Mouse (Mus musculus) hindbrain, embryonic 13.5 days (tissue): ENCODE data around the gene Slc22a6. TPM values are rescaled to one million over a fixed set of nuclear protein-coding genes. Genes with fewer than 3 reads are reported as not detected.
A peak's percentile ranks its signal among the peaks of the same experiment; 100 is the strongest.

ENCODE experiments used
- ATAC-seq: fragments of 200-750 bp; cut with Nextera tagmentation; 2 replicates; pipeline ENCODE4 v1.8.0; 2017; ENCODE audit warnings: moderate TSS enrichment; ENCODE audit not compliant: low FRiP score
- H3K27ac ChIP-seq: fragments of 300-500 bp; sonication (generic); 2 replicates; pipeline ENCODE4 v1.5.1; 2015; ENCODE audit warnings: inconsistent platforms, mild to moderate bottlenecking, moderate library complexity
- H3K27me3 ChIP-seq: fragments of 300-500 bp; sonication (generic); 2 replicates; pipeline ENCODE4 v1.6.1; 2015; ENCODE audit warnings: mild to moderate bottlenecking, inconsistent platforms
- H3K36me3 ChIP-seq: fragments of 300-500 bp; sonication (generic); 2 replicates; pipeline ENCODE4 v1.6.1; 2015; ENCODE audit warnings: mild to moderate bottlenecking, inconsistent platforms
- H3K4me1 ChIP-seq: fragments of 300-500 bp; sonication (generic); replicated peaks from 2 replicates; pipeline ENCODE4 v1.6.1; 2015; ENCODE audit warnings: inconsistent platforms
- H3K4me2 ChIP-seq: fragments of 300-500 bp; sonication (generic); 2 replicates; pipeline ENCODE4 v1.6.1; 2015; ENCODE audit warnings: inconsistent platforms, mild to moderate bottlenecking, moderate library complexity
- H3K4me3 ChIP-seq: fragments of 300-500 bp; sonication (generic); 2 replicates; pipeline ENCODE4 v1.5.1; 2015; ENCODE audit warnings: mild to moderate bottlenecking, inconsistent platforms
- H3K9ac ChIP-seq: fragments of 300-500 bp; sonication (generic); 2 replicates; pipeline ENCODE4 v1.6.1; 2015; ENCODE audit warnings: mild to moderate bottlenecking, inconsistent platforms
- H3K9me3 ChIP-seq: fragments of 300-500 bp; sonication (generic); 2 replicates; pipeline ENCODE4 v1.6.1; 2016; ENCODE audit warnings: inconsistent platforms
- WGBS: fragments of 180-500 bp; shearing (Covaris S2); methylation state at CpG from one replicate; pipeline ENCODE4 v1.1.7; 2015; 5-methylcytosine and 5-hydroxymethylcytosine counted together
- polyA plus RNA-seq: library from polyadenylated mRNA; unstranded; fragments of >200 nt; fragmentation: Nextera tagmentation; extraction: Ambion mirVana; gene quantifications from 2 replicates; pipeline ENCODE4 v1.2.1, GENCODE M21; 2015

Gene Slc22a6
- 8.3 and 9.8 TPM in 2 replicates for polyA plus RNA-seq

DNA sequence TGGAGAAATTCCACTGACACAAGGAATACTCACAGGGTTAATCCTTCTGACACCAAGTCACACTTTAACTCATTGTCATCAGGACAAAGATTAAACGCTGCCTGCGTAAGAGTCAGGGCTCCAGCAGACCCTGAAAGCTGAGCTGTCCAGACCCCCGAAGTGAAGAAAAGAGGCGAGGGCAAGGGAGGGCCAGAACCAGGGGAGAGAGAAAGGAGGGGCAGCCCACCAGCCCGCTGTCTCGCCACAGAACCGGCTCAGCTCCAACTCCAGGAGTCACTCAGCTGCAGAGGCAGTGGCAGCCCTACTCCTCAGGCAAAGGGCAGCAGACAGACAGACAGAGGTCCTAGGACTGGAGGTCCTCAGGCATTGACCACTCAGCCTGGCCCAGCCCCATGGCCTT, at the start of gene Slc22a6:
TSS of gene Slc22a6 (plus strand) at position 136 of the 400 bp plus-strand sequence.
- Histone ChIP-seq H3K9me3 (no peaks in the 10 kb centered on the region), H3K4me2 (no peak within 1 kb of the TSS), H3K9ac (no peak within 1 kb of the TSS), H3K4me3 (no peak within 1 kb of the TSS), H3K36me3 (no peaks in the 10 kb centered on the region), H3K27me3 (no peaks in the 10 kb centered on the region), H3K4me1 (no peaks in the 10 kb centered on the region), H3K27ac (no peak within 1 kb of the TSS)
- ATAC-seq, result no peak
- WGBS, result 8% methylated on average over 7 of the region's 7 CpGs

DNA sequence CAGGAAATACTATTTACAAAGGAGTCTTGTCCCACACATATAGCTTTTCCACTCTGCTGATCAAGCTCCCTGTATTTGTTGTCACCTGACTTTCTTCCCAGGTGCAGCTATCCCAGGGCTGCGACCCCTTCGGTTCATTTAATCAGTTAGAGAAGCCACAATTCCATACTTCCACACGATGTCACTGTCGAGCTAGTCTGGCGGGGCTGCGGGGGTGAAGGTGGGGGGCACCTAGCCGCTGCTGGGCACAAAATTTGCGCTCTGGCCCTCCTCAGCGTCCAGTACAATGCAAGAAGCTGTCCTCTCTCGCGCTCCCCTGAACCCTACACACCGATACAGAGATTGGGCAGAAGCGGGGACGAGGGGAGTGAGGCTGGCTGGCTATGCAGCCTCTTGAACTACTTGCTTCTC, 48.4 kb upstream of the Slc22a6 start:
- Histone ChIP-seq H3K9ac (peak overlapping the region; percentile 63), H3K27ac (no peak overlapping the region), H3K27me3 (no peaks in the 10 kb centered on the region), H3K4me2 (peak overlapping the region; percentile 55), H3K4me3 (peak overlapping the region; percentile 31), H3K36me3 (no peaks in the 10 kb centered on the region), H3K9me3 (no peaks in the 10 kb centered on the region), H3K4me1 (peaks cover 7% of the 10 kb centered on the region; the same call in 1 of the 2 replicates)
- WGBS, result 11% methylated on average over 14 of the region's 14 CpGs
- ATAC-seq, result peak; percentile 57

DNA sequence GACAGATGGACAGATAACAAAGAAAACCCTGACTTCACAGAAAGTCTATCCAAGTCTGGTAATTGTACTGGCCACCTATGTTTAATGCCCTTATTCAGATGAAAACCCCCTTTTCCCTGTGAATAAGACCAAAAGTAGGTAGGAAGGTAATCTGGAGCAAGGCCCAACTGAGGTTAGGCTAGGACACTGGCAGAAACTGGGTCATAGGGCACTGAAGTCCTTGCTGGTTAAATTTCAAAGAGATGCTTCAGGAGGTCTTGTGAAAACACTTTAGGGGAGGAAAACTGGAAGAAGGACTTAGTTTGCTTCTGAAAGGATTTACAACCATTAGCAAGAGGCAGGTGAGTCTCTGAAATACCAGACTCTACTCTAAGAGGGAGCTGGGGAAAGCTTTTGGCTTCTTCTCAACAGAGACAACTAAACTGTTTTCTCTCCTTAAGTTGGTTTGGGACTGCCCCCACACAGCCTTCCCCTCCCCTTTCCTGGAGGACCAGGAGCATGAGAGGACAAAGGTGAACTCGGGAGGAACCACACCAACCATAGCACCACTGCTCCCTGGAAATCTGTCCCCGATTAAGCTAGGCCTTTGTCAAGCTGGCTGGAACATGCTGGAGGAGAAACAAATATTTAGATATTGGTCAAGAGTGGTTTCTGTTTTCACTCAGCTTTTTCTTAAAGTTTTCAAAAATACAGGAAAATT, 47.3 kb upstream of the Slc22a6 start:
- no peak overlapping the region for H3K4me3 ChIP-seq
- 63% methylated on average over 2 of the region's 2 CpGs for WGBS

DNA sequence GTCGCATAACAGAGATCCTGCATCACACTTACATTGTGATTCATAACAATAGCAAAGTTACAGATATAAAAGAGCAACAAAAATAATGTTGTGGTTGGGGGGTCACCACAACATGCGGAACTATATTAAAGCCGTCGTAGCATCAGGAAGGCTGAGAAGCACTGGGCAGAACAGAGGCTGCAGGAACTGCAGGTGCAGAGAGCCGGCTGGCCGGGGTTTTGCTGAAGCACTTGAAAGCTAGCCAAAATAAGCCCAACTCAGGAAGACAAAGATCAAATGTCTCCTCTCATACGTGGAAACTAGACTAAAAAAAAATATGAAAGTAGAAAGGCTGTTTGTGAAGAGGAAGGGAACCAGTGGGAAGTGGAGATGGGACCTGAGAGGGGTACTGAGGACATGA, 46.1 kb upstream of the Slc22a6 start:
- Histone ChIP-seq H3K4me2 (no peak overlapping the region), H3K9ac (no peak overlapping the region), H3K36me3 (no peaks in the 10 kb centered on the region), H3K4me1 (peaks cover 7% of the 10 kb centered on the region; the same call in 1 of the 2 replicates), H3K27me3 (no peaks in the 10 kb centered on the region), H3K4me3 (no peak overlapping the region), H3K27ac (no peak overlapping the region), H3K9me3 (no peaks in the 10 kb centered on the region)
- ATAC-seq, result no peak
- WGBS, result 74% methylated on average over 7 of the region's 7 CpGs

More for the DNA sequence above, 47.3 kb upstream of the Slc22a6 start:
- no peak overlapping the region for H3K9ac ChIP-seq
- H3K4me2 ChIP-seq, result no peak overlapping the region
- no peak for ATAC-seq
- no peaks in the 10 kb centered on the region for H3K27me3 ChIP-seq
- no peak overlapping the region for H3K27ac ChIP-seq
- H3K4me1 ChIP-seq, result peaks cover 7% of the 10 kb centered on the region; the same call in 1 of the 2 replicates
- H3K36me3 ChIP-seq, result no peaks in the 10 kb centered on the region
- H3K9me3 ChIP-seq, result no peaks in the 10 kb centered on the region

DNA sequence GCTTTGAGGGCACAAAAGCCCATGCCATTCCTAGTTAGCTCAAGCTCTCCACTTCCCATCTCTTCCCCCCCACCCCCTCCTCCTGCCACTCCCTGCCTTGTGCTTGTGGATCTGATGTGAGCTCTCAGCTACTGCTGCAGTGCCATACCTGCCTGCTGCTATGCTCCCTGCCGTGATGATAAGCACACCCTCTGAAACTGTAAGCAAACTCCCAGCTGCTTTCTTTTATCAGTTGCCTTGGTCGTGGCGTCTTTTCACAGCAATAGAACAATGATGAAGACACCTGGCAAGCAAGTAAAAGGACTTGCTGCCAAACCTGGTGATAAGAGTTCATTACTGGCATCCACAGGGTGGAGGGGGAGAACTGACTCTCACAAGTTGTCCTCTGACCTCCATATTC, 45.4 kb upstream of the Slc22a6 start:
- no peak overlapping the region for H3K4me2 ChIP-seq
- no peaks in the 10 kb centered on the region for H3K9me3 ChIP-seq
- H3K27me3 ChIP-seq, result no peaks in the 10 kb centered on the region
- no peak overlapping the region for H3K27ac ChIP-seq
- peaks cover 4% of the 10 kb centered on the region; the same call in 1 of the 2 replicates for H3K4me1 ChIP-seq
- no peaks in the 10 kb centered on the region for H3K36me3 ChIP-seq
- no peak overlapping the region for H3K4me3 ChIP-seq
- 33% methylated on average over 3 of the region's 3 CpGs for WGBS
- H3K9ac ChIP-seq, result no peak overlapping the region
- no peak for ATAC-seq

DNA sequence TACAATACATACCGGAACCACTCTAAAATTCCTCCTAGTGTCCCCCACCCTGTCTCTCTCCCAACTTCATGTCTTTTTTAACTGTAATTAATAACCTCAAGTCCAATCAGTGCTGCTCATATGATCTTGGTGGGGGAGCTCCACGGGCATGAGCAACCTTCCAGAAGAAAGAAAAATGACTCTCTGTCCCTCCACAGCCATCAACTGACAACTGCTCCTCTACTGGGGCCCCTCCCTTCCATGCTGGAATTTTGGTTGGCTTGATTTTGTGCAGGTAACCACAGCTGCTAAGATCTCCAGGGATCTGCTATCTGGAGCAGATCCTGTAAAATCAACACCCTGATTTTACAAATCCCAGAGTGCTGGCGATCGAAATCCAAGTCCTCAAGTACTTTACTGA, 40.4 kb upstream of the Slc22a6 start:
- ATAC-seq, result no peak
- Histone ChIP-seq H3K4me3 (no peak overlapping the region), H3K27ac (no peak overlapping the region), H3K9ac (no peak overlapping the region; the same call in 1 of the 2 replicates), H3K4me1 (peaks cover 8% of the 10 kb centered on the region), H3K9me3 (no peaks in the 10 kb centered on the region), H3K4me2 (no peak overlapping the region), H3K27me3 (no peaks in the 10 kb centered on the region), H3K36me3 (no peaks in the 10 kb centered on the region)
- 88% methylated on average over 4 of the region's 4 CpGs for WGBS

DNA sequence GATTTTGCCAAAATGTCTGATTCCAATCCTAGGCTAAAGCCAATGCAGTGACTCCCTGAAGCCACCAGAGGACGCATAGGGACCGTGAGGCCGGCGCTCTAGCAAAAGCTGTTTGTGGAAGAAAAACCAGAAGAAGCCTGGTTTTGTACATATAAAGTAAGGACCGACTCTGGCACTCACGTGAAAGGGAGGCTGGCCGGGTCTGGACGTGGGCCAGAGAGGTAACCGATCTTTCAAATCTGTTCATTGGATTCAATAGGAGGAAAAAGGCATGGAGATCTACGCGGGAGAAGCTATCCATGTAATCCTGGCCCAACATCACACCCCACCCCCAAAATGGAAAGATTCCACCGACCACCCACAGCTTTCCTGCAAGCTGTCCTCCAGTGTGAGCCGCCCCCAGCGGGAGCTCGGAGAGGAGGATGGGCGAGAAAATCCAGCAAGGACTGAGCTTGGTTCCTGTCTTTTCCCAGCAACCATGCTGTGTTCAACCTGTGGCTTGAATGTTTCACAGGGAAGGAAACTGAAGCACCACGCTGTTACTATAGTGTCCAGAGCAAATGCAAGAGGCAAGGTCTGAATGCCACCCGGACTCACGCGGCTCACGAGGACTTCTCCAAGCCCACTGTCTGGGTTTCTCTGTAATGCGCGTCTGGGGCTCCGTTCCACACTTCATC, 39.4 kb upstream of the Slc22a6 start:
- no peaks in the 10 kb centered on the region for H3K36me3 ChIP-seq
- no peaks in the 10 kb centered on the region for H3K27me3 ChIP-seq
- peak overlapping the region; percentile 61 for H3K4me2 ChIP-seq
- peak; percentile 83 for ATAC-seq
- H3K27ac ChIP-seq, result no peak overlapping the region; the same call in 1 of the 2 replicates
- peak overlapping the region; percentile 34 for H3K4me3 ChIP-seq
- WGBS, result 12% methylated on average over 24 of the region's 24 CpGs
- peaks cover 8% of the 10 kb centered on the region for H3K4me1 ChIP-seq
- H3K9ac ChIP-seq, result peak overlapping the region; percentile 64
- H3K9me3 ChIP-seq, result no peaks in the 10 kb centered on the region

DNA sequence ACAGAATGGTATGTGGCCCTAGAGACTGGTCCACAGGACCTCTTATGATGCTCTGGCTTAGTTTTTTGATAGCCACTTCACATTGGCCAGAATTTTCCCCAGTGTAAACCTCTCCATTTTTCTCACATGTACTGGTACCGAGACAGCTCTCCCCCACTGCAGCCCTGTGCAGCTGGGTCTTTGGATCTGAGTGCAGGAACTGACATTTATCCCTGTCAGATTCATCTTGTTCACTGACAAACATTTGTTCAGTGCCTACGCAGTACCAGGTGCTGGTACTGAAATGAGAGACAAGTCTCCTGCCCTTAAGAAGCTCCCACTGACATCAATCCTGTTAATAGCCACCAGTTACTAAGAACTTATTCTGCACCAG, 38.9 kb upstream of the Slc22a6 start:
- Histone ChIP-seq H3K9ac (peak overlapping the region; percentile 64), H3K27me3 (no peaks in the 10 kb centered on the region), H3K27ac (no peak overlapping the region), H3K9me3 (no peaks in the 10 kb centered on the region), H3K4me3 (peak overlapping the region; percentile 34; the same call in 1 of the 2 replicates), H3K4me1 (peaks cover 8% of the 10 kb centered on the region), H3K36me3 (no peaks in the 10 kb centered on the region), H3K4me2 (peak overlapping the region; percentile 61)
- WGBS, result 68% methylated on average over 2 of the region's 2 CpGs
- no peak for ATAC-seq

DNA sequence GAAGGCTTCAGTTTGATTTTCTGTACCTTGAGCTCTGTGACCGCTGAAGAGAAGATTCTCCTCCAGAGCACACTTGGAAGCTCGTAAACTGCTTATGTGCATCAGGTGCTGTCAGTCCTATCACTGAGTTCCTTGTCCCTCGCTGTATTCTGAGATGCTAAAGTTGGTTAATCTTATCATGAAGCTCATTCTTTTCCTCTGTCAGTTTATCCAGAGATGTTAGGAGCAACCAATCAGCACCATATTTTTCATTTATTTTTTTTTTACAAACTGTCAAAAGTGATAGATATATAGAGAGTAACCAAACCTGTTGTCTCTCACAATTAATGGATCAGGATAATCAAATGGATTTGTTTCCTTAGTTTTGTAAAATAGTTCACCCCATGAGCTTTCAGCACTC, 32.5 kb upstream of the Slc22a6 start:
- Histone ChIP-seq H3K27ac (no peak overlapping the region), H3K36me3 (no peaks in the 10 kb centered on the region), H3K27me3 (no peaks in the 10 kb centered on the region), H3K4me2 (no peak overlapping the region), H3K9ac (no peak overlapping the region), H3K4me1 (no peaks in the 10 kb centered on the region), H3K4me3 (no peak overlapping the region), H3K9me3 (no peaks in the 10 kb centered on the region)
- no peak for ATAC-seq
- WGBS, result 93% methylated on average over 3 of the region's 3 CpGs

DNA sequence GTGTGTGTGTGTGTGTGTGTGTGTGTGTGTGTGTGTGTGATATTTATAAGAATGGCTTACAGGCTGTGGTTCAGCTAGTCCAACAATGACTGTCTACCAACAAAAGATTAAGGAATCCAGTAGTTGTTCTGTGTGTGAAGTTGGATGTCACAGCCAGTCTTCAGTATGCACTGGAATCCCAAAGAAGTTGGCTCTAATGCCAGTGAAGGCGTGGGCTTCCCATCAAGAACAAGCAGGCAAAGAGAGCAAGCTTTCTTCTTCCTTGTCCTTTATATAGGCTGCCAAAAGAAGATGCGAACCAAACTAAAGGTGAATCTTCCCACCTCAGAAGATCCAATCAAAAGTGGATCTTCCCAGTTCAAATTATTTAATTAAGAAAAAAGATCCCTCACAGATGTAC, 31.9 kb upstream of the Slc22a6 start:
- no peak overlapping the region for H3K4me3 ChIP-seq
- H3K27me3 ChIP-seq, result no peaks in the 10 kb centered on the region
- no peaks in the 10 kb centered on the region for H3K9me3 ChIP-seq
- no peak overlapping the region for H3K9ac ChIP-seq
- no peak overlapping the region for H3K4me2 ChIP-seq
- H3K27ac ChIP-seq, result no peak overlapping the region
- 87% methylated on average over 2 of the region's 2 CpGs for WGBS
- no peaks in the 10 kb centered on the region for H3K36me3 ChIP-seq
- no peaks in the 10 kb centered on the region; the same call in 1 of the 2 replicates for H3K4me1 ChIP-seq
- ATAC-seq, result no peak

DNA sequence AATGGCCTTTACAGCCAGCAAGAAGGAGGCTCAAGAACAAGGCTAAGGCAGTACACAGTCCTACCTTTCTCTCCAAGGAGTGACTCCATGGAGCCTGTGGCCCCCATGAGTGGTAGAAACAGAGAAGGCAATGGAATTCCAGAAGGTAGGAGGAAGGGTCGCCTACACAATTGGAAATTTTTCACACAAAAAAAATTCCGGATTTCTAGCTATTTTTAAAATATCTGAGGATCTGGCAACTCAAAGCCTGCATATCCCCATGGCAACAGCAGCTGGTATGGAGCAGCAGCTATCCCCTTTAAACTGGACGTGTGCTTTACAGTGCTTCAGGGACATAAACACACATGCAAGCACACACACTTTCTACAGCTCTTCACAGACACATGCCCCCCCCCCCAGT, 31.5 kb upstream of the Slc22a6 start:
- H3K4me2 ChIP-seq, result no peak overlapping the region
- no peak overlapping the region for H3K4me3 ChIP-seq
- no peak for ATAC-seq
- no peak overlapping the region for H3K9ac ChIP-seq
- H3K27me3 ChIP-seq, result no peaks in the 10 kb centered on the region
- H3K9me3 ChIP-seq, result no peaks in the 10 kb centered on the region
- no peak overlapping the region for H3K27ac ChIP-seq
- 58% methylated on average over 3 of the region's 3 CpGs for WGBS
- H3K4me1 ChIP-seq, result no peaks in the 10 kb centered on the region; the same call in 1 of the 2 replicates
- no peaks in the 10 kb centered on the region for H3K36me3 ChIP-seq

DNA sequence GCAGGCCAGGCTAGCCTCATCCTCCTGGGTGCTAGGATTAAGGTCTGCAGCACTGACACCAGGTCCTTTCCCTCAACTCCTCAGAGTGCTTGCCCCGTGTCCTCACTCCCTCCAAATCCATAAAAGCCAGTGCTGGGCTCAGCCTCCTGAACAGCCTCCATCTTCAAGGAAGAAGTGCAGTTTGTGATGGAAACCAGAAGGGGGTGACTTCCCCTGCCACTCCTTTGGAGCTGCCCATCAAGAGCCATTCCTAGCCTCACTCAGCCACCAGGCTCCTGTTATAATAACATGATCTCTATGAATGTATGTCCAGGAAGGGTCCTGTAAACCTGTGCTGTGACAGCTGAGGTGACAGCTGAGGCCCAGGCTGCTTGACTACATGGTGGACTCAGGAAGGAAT, 30.5 kb upstream of the Slc22a6 start:
- Histone ChIP-seq H3K4me3 (no peak overlapping the region), H3K27me3 (no peaks in the 10 kb centered on the region), H3K36me3 (no peaks in the 10 kb centered on the region), H3K9ac (no peak overlapping the region), H3K4me2 (no peak overlapping the region), H3K4me1 (no peaks in the 10 kb centered on the region; the same call in 1 of the 2 replicates), H3K9me3 (no peaks in the 10 kb centered on the region), H3K27ac (no peak overlapping the region)
- whole genome bisulfite sequencing, result 67% methylated on average over 1 of the region's 1 CpGs
- ATAC-seq, result no peak
